Mouse (Mus musculus): ENCODE measurements around the gene Slc5a6.

- TF ChIP-seq POLR2A (IDR thresholded peaks at IDR 0.05; ENCODE audit: borderline replicate concordance, low read depth, low read length): peak; percentile 92
- no peak for TF ChIP-seq CTCF (IDR thresholded peaks at IDR 0.05; ENCODE audit: low read depth, low read length)
Observed at GRCm38 (mm10) chr5:31047848-31048762, 619 bp downstream of the Slc5a6 start, which contains the start of gene Atraid.
